ENCODE assay signal across 8 mouse cellular contexts in genomic region chr7:131899356-131899755, GRCm38 (mm10).
DNase-seq lines count a peak whose midpoint lies in the region; ATAC-seq and TF ChIP-seq lines count a peak whose summit lies in the region.

No protein-coding gene starts in this region.

- peak; percentile 44 for DNase-seq in kidney, adult 18-20 months
- peak; percentile 21 for DNase-seq in adrenal gland, adult 8-10 months
- peak; percentile 69 for DNase-seq in embryonic facial prominence, embryonic 10.5 days (ENCODE audit: low spot score)
- peak; percentile 39 to 44 for DNase-seq in heart, postnatal 36 days
- DNase-seq in left cerebral cortex, adult 9 months (ENCODE audit: low spot score in 2 of 2) = peak; percentile 42 to 90
- peak; percentile 45 to 53 for DNase-seq in urinary bladder, postnatal 36 days (ENCODE audit: low spot score in 2 of 2)

- H3K9me3 ChIP-seq in kidney, embryonic 16.5 days (ENCODE audit: low read length) = peaks cover 11% of the 10 kb centered on the region; the same call in 1 of the 2 replicates
- peaks cover 8% of the 10 kb centered on the region for H3K9me3 ChIP-seq in embryonic facial prominence, embryonic 10.5 days

- no peak for TF ChIP-seq POLR2A in olfactory bulb, adult 2 months (IDR thresholded peaks at IDR 0.05; ENCODE audit: insufficient read depth, low read depth, low read length)

- no peaks in the 10 kb centered on the region for H3K4me1 ChIP-seq in kidney, embryonic 16.5 days (ENCODE audit: insufficient read depth, low read length)
- H3K4me1 ChIP-seq in embryonic facial prominence, embryonic 10.5 days = no peaks in the 10 kb centered on the region; the same call in 1 of the 2 replicates
- 0 out of 2 replicates have a peak, but pooled peaks cover 2% of the 10 kb centered on the region for H3K4me1 ChIP-seq in olfactory bulb, adult 2 months (ENCODE audit: control insufficient read depth, insufficient read depth, low read length)

- no peak overlapping the region for H3K4me3 ChIP-seq in kidney, embryonic 16.5 days (ENCODE audit: low read length)
- no peak overlapping the region for H3K4me3 ChIP-seq in embryonic facial prominence, embryonic 10.5 days
- H3K4me3 ChIP-seq in olfactory bulb, adult 2 months (ENCODE audit: insufficient read depth, low read depth, low read length) = no peak overlapping the region

- no peak for ATAC-seq in kidney, embryonic 16.5 days (ENCODE audit: low FRiP score, low TSS enrichment)

- H3K36me3 ChIP-seq in kidney, embryonic 16.5 days (ENCODE audit: insufficient read depth, low read length) = no peaks in the 10 kb centered on the region
- H3K36me3 ChIP-seq in embryonic facial prominence, embryonic 10.5 days (replicated peaks) = no peaks in the 10 kb centered on the region

- H3K27me3 ChIP-seq in kidney, embryonic 16.5 days (ENCODE audit: insufficient read depth, low read length) = 0 out of 2 replicates have a peak, but pooled peaks cover 3% of the 10 kb centered on the region
- no peaks in the 10 kb centered on the region for H3K27me3 ChIP-seq in embryonic facial prominence, embryonic 10.5 days (replicated peaks; ENCODE audit: low read depth, poor library complexity, severe bottlenecking)

- intact Hi-C loops in heart, postnatal 36 days (cut with DNase I) = loop anchor here (1.0 to 5.0 kb wide), 4 partner anchors 314 to 738 kb away; no protein-coding TSS in a partner anchor

- H3K9ac ChIP-seq in kidney, embryonic 16.5 days (replicated peaks; ENCODE audit: low read length) = no peak overlapping the region

- no peak overlapping the region for H3K27ac ChIP-seq in kidney, embryonic 16.5 days (ENCODE audit: low read length)
- H3K27ac ChIP-seq in embryonic facial prominence, embryonic 10.5 days (replicated peaks) = no peak overlapping the region
- no peak overlapping the region for H3K27ac ChIP-seq in olfactory bulb, adult 2 months (ENCODE audit: insufficient read depth, low read depth, low read length)

- WGBS in kidney, embryonic 16.5 days = 6% methylated on average over 2 of the region's 2 CpGs
- WGBS in embryonic facial prominence, embryonic 10.5 days = 3% methylated on average over 2 of the region's 2 CpGs
- WGBS in olfactory bulb, adult 2 months = 3% methylated on average over 2 of the region's 2 CpGs

- no peak overlapping the region for H3K4me2 ChIP-seq in kidney, embryonic 16.5 days (replicated peaks; ENCODE audit: low read depth, low read length)

- TF ChIP-seq CTCF in olfactory bulb, adult 2 months (IDR thresholded peaks at IDR 0.05; ENCODE audit: insufficient read depth, low read depth, low read length) = 0 out of 2 replicates have a peak, but pooled peaks have one; percentile 12
